Mouse (Mus musculus): ENCODE measurements around the gene Islr2. TPM values are rescaled to one million over a fixed set of nuclear protein-coding genes. Genes with fewer than 3 reads are reported as not detected.

Islr2 gene
- total and polyA plus RNA-seq, 3 experiments: 0.03 to 0.11 TPM; not detected in 1

DNA sequence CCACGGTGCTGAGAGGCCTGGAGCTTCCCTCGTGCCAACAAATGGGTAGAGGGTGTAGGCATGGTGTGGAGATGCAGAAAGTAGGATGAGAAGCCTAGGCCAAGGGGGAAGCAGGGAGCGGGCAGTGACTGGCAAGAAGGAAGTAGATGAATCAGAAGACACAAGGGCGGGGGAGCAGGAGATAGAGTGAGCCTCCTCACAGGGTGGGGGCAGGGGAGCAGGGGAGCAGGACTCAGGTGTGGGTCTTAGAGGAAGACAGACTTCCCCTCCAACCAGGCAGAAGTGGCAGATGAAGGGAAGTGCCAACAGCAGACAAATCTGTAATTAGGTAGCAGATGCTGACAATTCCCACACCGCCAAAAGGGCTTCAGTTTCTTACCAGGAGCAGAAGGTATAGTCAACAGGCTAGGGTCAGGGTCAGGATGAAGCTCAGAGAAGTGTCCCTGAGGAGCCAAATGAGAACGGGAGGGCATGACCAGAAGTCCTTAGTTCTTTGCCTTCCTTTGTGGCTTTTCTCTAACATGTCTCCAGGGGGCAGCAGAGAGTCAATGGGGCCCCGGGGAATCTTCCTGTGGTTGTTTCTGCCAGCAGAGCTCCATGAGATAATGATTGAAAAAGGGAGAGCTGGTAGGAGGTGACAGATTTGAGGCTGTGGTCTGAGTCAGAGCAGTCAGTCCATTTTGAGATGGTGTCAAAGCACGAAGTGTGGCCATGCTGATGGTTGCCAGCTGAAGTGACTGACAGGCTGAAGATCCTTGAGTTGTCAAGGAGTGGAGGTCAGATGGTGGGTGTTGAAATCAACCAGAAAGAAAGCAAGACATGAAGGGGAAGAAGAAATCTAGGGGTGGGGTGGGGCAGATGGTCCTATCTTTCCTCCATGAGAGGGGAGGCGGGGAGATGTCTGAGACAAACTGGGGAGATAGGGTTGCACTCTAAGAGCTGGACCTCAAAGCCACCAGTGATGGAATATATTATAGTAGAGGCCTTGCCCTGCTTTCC lies 22.1 kb upstream of the Islr2 start:
- peak; percentile 59 for DNase-seq (ENCODE audit: low spot score)
- no peak overlapping the region for H3K4me3 ChIP-seq (ENCODE audit: low read depth, low read length)
- H3K27me3 ChIP-seq (ENCODE audit: insufficient read depth, low read length): no peaks in the 10 kb centered on the region; the same call in 1 of the 2 replicates
- no peak for ATAC-seq (ENCODE audit: extremely low read depth, insufficient number of reproducible peaks, low FRiP score, poor library complexity, severe bottlenecking)
- no peaks in the 10 kb centered on the region for H3K9me3 ChIP-seq (replicated peaks)
- peaks cover 22% of the 10 kb centered on the region for H3K4me1 ChIP-seq (ENCODE audit: insufficient read depth, low read depth, low read length)
- peak; percentile 84 for TF ChIP-seq CTCF (IDR thresholded peaks at IDR 0.05; ENCODE audit: low read depth, low read length)
- TF ChIP-seq POLR2AphosphoS5 (IDR thresholded peaks at IDR 0.05; ENCODE audit: insufficient replicate concordance, low read depth, low read length): no peak
- TF ChIP-seq GATA2 (IDR thresholded peaks at IDR 0.05; ENCODE audit: borderline replicate concordance, low read depth, low read length): no peak
- H3K36me3 ChIP-seq (replicated peaks): peaks cover 99% of the 10 kb centered on the region

DNA sequence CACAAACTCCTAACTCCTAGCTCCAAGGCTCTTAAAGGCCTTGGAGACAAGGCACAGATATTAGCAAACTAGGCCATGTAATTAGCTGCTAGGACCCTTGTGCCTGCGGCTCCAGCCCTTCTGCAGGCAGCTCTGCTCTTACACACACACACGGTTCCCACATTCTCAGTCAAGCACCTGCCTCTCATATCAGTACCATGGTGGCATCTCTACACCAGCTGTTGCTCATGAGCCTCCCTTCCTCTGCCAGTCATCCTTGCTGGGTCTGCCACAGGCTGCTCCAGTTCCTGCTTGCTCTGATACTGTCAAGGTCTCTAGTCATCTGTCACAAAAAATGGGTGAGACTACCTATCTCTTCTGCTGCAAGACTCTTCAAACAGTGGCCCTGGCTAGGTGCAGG lies 20.2 kb upstream of the Islr2 start:
- H3K4me3 ChIP-seq (ENCODE audit: low read depth, low read length): no peak overlapping the region
- H3K27me3 ChIP-seq (ENCODE audit: insufficient read depth, low read length): no peaks in the 10 kb centered on the region; the same call in 1 of the 2 replicates
- peaks cover 21% of the 10 kb centered on the region for H3K4me1 ChIP-seq (ENCODE audit: insufficient read depth, low read depth, low read length)
- peaks cover 98% of the 10 kb centered on the region for H3K36me3 ChIP-seq (replicated peaks)
- TF ChIP-seq GATA2 (IDR thresholded peaks at IDR 0.05; ENCODE audit: borderline replicate concordance, low read depth, low read length) (no peak), CTCF (IDR thresholded peaks at IDR 0.05; ENCODE audit: low read depth, low read length) (no peak), POLR2AphosphoS5 (IDR thresholded peaks at IDR 0.05; ENCODE audit: insufficient replicate concordance, low read depth, low read length) (no peak), TAL1 (conservative IDR thresholded peaks at IDR 0.05; ENCODE audit: low read depth, low read length) (no peak), GATA1 (IDR thresholded peaks at IDR 0.05; ENCODE audit: borderline replicate concordance, low read length) (no peak)
- ATAC-seq (ENCODE audit: extremely low read depth, insufficient number of reproducible peaks, low FRiP score, poor library complexity, severe bottlenecking) (no peak), DNase-seq (ENCODE audit: low spot score) (no peak)
- no peaks in the 10 kb centered on the region for H3K9me3 ChIP-seq (replicated peaks)

DNA sequence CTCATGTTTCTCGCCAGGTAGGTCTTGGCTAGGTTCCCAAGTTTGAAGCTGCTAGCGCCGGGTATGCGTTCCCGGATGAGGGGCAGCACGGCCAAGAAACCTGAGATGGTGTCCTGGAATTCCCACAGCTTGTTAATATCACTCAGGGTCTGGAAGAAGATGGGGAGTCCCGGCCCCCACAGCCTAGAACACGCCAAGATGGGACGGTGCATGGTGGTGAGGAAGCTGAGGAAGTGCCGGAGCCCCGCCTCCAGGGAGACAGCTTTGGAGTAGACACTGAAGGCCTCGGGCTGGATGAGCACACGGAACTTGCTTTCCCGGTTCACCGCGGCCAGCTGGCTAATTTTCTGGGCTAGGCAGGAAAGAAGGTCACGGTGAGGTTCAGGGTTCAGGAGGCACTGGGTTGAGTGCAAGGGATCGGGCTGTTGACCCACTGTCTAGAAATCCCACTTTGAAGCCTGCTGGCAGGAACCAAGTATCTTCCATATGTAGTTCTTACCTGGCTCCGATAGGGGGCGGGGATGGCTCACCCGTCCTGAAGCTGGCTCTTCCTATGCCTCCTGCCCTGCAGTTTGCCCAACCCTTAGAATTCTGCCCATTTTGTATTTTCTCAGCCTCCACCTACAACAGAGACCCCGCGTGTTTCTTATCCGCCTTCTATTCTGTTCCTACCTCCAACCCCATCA lies 16.2 kb upstream of the Islr2 start:
- H3K4me3 ChIP-seq (ENCODE audit: low read depth, low read length): no peak overlapping the region
- H3K9me3 ChIP-seq (replicated peaks): no peaks in the 10 kb centered on the region
- no peak for TF ChIP-seq POLR2AphosphoS5 (IDR thresholded peaks at IDR 0.05; ENCODE audit: insufficient replicate concordance, low read depth, low read length)
- no peak for TF ChIP-seq GATA2 (IDR thresholded peaks at IDR 0.05; ENCODE audit: borderline replicate concordance, low read depth, low read length)
- no peak for TF ChIP-seq TAL1 (conservative IDR thresholded peaks at IDR 0.05; ENCODE audit: low read depth, low read length)
- TF ChIP-seq GATA1 (IDR thresholded peaks at IDR 0.05; ENCODE audit: borderline replicate concordance, low read length): no peak
- TF ChIP-seq CTCF (IDR thresholded peaks at IDR 0.05; ENCODE audit: low read depth, low read length): peak; percentile 79
- no peaks in the 10 kb centered on the region for H3K27me3 ChIP-seq (ENCODE audit: insufficient read depth, low read length)
- DNase-seq (ENCODE audit: low spot score) (peak; percentile 60), ATAC-seq (ENCODE audit: extremely low read depth, insufficient number of reproducible peaks, low FRiP score, poor library complexity, severe bottlenecking) (no peak)
- H3K36me3 ChIP-seq (replicated peaks): peaks cover 83% of the 10 kb centered on the region
- peaks cover 16% of the 10 kb centered on the region for H3K4me1 ChIP-seq (ENCODE audit: insufficient read depth, low read depth, low read length)

DNA sequence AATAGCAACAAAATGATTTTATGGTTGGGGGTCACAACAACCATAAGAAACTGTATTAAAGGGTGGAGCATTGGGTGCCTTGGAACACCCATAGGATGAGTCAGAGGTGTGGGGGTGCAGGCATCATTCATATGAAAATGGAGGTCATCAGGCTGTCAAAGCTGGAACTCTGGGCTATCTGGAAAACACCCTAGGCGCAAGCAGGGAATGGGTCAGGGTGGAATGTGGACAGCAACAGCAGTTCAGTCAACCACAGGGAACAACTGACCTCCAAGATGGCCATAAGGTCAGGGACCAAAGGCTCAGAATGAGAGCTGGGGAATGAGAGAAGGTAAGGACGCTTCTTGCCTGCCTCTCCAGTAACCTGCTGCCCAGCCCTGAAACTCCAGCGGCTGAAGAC lies 14.4 kb upstream of the Islr2 start:
- Histone ChIP-seq H3K4me3 (ENCODE audit: low read depth, low read length) (no peak overlapping the region), H3K27me3 (ENCODE audit: insufficient read depth, low read length) (no peaks in the 10 kb centered on the region), H3K36me3 (replicated peaks) (peaks cover 65% of the 10 kb centered on the region), H3K4me1 (ENCODE audit: insufficient read depth, low read depth, low read length) (peaks cover 33% of the 10 kb centered on the region), H3K9me3 (replicated peaks) (no peaks in the 10 kb centered on the region)
- TF ChIP-seq POLR2AphosphoS5 (IDR thresholded peaks at IDR 0.05; ENCODE audit: insufficient replicate concordance, low read depth, low read length): no peak
- TF ChIP-seq TAL1 (conservative IDR thresholded peaks at IDR 0.05; ENCODE audit: low read depth, low read length): no peak
- TF ChIP-seq GATA2 (IDR thresholded peaks at IDR 0.05; ENCODE audit: borderline replicate concordance, low read depth, low read length): no peak
- no peak for TF ChIP-seq GATA1 (IDR thresholded peaks at IDR 0.05; ENCODE audit: borderline replicate concordance, low read length)
- TF ChIP-seq CTCF (IDR thresholded peaks at IDR 0.05; ENCODE audit: low read depth, low read length): no peak
- ATAC-seq (ENCODE audit: extremely low read depth, insufficient number of reproducible peaks, low FRiP score, poor library complexity, severe bottlenecking) (no peak), DNase-seq (ENCODE audit: low spot score) (no peak)

DNA sequence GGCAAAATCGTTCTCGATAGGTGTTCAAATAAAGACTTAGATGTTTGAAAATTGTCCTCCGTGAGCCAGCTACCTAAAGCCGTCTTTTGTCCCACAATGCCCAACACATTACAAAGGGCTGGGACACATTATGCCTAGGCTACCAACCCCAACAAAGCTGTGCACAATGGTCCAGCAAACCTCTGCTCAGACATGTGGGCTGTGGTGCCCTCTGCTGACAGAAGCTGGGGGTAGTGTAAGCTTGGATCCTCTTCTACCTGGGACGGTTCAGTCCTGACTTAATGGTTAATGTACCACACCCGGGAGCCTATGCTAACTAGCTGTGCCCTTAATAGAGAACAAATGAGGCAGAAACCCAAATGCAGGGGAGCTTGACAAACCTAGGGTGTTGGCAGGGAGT lies 12.3 kb upstream of the Islr2 start:
- TF ChIP-seq GATA2 (IDR thresholded peaks at IDR 0.05; ENCODE audit: borderline replicate concordance, low read depth, low read length) (no peak), TAL1 (conservative IDR thresholded peaks at IDR 0.05; ENCODE audit: low read depth, low read length) (no peak), POLR2AphosphoS5 (IDR thresholded peaks at IDR 0.05; ENCODE audit: insufficient replicate concordance, low read depth, low read length) (peak; percentile 61; the same call in 1 of the 2 replicates), CTCF (IDR thresholded peaks at IDR 0.05; ENCODE audit: low read depth, low read length) (peak; percentile 17; the same call in 1 of the 2 replicates), GATA1 (IDR thresholded peaks at IDR 0.05; ENCODE audit: borderline replicate concordance, low read length) (no peak)
- Histone ChIP-seq H3K9me3 (replicated peaks) (no peaks in the 10 kb centered on the region), H3K36me3 (replicated peaks) (peaks cover 44% of the 10 kb centered on the region), H3K4me3 (ENCODE audit: low read depth, low read length) (no peak overlapping the region), H3K27me3 (ENCODE audit: insufficient read depth, low read length) (peaks cover 14% of the 10 kb centered on the region), H3K4me1 (ENCODE audit: insufficient read depth, low read depth, low read length) (peaks cover 50% of the 10 kb centered on the region)
- no peak for DNase-seq (ENCODE audit: low spot score)
- no peak for ATAC-seq (ENCODE audit: extremely low read depth, insufficient number of reproducible peaks, low FRiP score, poor library complexity, severe bottlenecking)

Measured in G1E (cell line).